Mouse (Mus musculus): ENCODE data around the gene Hoxa1. TPM values are rescaled to one million over a fixed set of nuclear protein-coding genes. Genes with fewer than 3 reads are reported as not detected.

Hoxa1 gene
- polyA plus RNA-seq, 1 experiment from 2014 or later, result 0.31 TPM

GRCm38 (mm10) chr6:52118903-52119635, 39.0 kb downstream of the Hoxa1 start:
- 38% methylated on average over 6 of the region's 6 CpGs for WGBS (ENCODE audit: insufficient replicate concordance)

DNA sequence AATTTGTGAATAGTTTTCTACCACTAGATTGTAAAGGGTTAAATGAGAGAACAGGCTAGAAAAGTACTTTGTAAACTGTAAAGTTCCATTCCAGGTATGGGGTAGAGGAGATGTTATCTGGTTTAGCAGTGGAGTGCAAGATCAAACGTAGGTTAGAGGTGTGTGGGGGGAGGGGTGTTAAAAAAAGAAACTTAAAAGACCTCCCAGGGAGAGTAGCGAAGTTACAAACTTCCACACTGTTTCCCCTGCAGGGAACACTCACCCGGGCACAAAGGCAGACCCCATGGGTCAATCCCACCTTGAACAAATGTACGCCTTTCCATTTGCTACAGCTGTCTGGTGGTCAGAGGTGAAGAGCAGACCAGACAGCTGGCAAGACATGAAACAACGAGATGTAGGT, 42.2 kb downstream of the Hoxa1 start:
- H3K4me2 ChIP-seq, result no peak overlapping the region
- H3K27me3 ChIP-seq, result 0 out of 2 replicates have a peak, but pooled peaks cover 6% of the 10 kb centered on the region
- H3K9me3 ChIP-seq (replicated peaks), result no peaks in the 10 kb centered on the region
- no peak overlapping the region for H3K4me3 ChIP-seq (replicated peaks)
- no peaks in the 10 kb centered on the region for H3K4me1 ChIP-seq (replicated peaks)
- ATAC-seq (ENCODE audit: insufficient read depth), result no peak
- no peak overlapping the region for H3K27ac ChIP-seq (replicated peaks)
- 22% methylated on average over 5 of the region's 5 CpGs for WGBS (ENCODE audit: insufficient replicate concordance)
- no peak overlapping the region for H3K9ac ChIP-seq
- H3K36me3 ChIP-seq (replicated peaks), result no peaks in the 10 kb centered on the region

More at GRCm38 (mm10) chr6:52118903-52119635, 39.0 kb downstream of the Hoxa1 start:
- peaks cover 11% of the 10 kb centered on the region; the same call in 1 of the 2 replicates for H3K27me3 ChIP-seq
- no peak overlapping the region for H3K4me3 ChIP-seq (replicated peaks)
- no peak overlapping the region for H3K4me2 ChIP-seq
- no peak overlapping the region for H3K9ac ChIP-seq
- no peak overlapping the region for H3K27ac ChIP-seq (replicated peaks)
- no peak for ATAC-seq (ENCODE audit: insufficient read depth)
- H3K4me1 ChIP-seq (replicated peaks), result no peaks in the 10 kb centered on the region
- no peaks in the 10 kb centered on the region for H3K36me3 ChIP-seq (replicated peaks)
- H3K9me3 ChIP-seq (replicated peaks), result no peaks in the 10 kb centered on the region

GRCm38 (mm10) chr6:52111846-52112245, 46.3 kb downstream of the Hoxa1 start:
- Histone ChIP-seq H3K27me3 (0 out of 2 replicates have a peak, but pooled peaks cover 6% of the 10 kb centered on the region), H3K4me3 (replicated peaks) (no peak overlapping the region), H3K27ac (replicated peaks) (no peak overlapping the region), H3K9ac (no peak overlapping the region), H3K9me3 (replicated peaks) (no peaks in the 10 kb centered on the region), H3K4me1 (replicated peaks) (no peaks in the 10 kb centered on the region), H3K4me2 (no peak overlapping the region), H3K36me3 (replicated peaks) (no peaks in the 10 kb centered on the region)
- ATAC-seq (ENCODE audit: insufficient read depth), result no peak
- WGBS (ENCODE audit: insufficient replicate concordance), result 66% methylated on average over 4 of the region's 4 CpGs

- H3K9me3 ChIP-seq (replicated peaks), result no peaks in the 10 kb centered on the region
- no peaks in the 10 kb centered on the region for H3K36me3 ChIP-seq (replicated peaks)
- H3K27me3 ChIP-seq, result peaks cover 4% of the 10 kb centered on the region; the same call in 1 of the 2 replicates
- no peak for ATAC-seq (ENCODE audit: insufficient read depth)
- no peak overlapping the region for H3K4me3 ChIP-seq (replicated peaks)
- no peak overlapping the region for H3K4me2 ChIP-seq
- H3K4me1 ChIP-seq (replicated peaks), result no peaks in the 10 kb centered on the region
- H3K9ac ChIP-seq, result no peak overlapping the region
- WGBS (ENCODE audit: insufficient replicate concordance), result 66% methylated on average over 3 of the region's 3 CpGs
- H3K27ac ChIP-seq (replicated peaks), result no peak overlapping the region
Observed at GRCm38 (mm10) chr6:52107400-52107799, 50.7 kb downstream of the Hoxa1 start.

DNA sequence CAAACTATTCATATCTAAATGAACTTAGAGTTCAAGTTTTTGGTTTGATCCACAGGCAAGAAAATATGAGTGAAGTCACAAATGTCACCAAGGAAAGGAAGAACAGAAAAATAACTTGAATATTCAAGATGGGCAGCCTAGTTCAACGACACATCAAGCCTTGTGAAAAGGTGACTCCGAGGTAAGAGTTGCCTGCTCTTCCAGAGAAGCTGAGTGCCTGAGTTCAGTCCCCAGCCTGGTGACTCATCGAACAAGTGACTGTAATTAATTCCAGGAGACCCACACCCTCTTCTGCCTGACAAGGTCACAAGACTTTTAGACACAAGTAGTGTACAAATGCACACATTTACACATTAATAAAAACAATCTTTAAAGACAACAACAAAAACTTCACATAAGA, 51.4 kb downstream of the Hoxa1 start:
- no peaks in the 10 kb centered on the region for H3K4me1 ChIP-seq (replicated peaks)
- H3K4me2 ChIP-seq, result no peak overlapping the region
- no peaks in the 10 kb centered on the region for H3K36me3 ChIP-seq (replicated peaks)
- H3K9me3 ChIP-seq (replicated peaks), result no peaks in the 10 kb centered on the region
- no peak overlapping the region for H3K27ac ChIP-seq (replicated peaks)
- WGBS (ENCODE audit: insufficient replicate concordance), result 43% methylated on average over 3 of the region's 3 CpGs
- H3K27me3 ChIP-seq, result peaks cover 4% of the 10 kb centered on the region; the same call in 1 of the 2 replicates
- no peak overlapping the region for H3K9ac ChIP-seq
- H3K4me3 ChIP-seq (replicated peaks), result no peak overlapping the region
- ATAC-seq (ENCODE audit: insufficient read depth), result no peak

GRCm38 (mm10) chr6:52106178-52106577, 51.9 kb downstream of the Hoxa1 start:
- Histone ChIP-seq H3K4me1 (replicated peaks) (no peaks in the 10 kb centered on the region), H3K27me3 (peaks cover 4% of the 10 kb centered on the region; the same call in 1 of the 2 replicates), H3K36me3 (replicated peaks) (no peaks in the 10 kb centered on the region), H3K4me3 (replicated peaks) (no peak overlapping the region), H3K27ac (replicated peaks) (no peak overlapping the region), H3K9ac (no peak overlapping the region), H3K9me3 (replicated peaks) (no peaks in the 10 kb centered on the region), H3K4me2 (no peak overlapping the region)
- WGBS (ENCODE audit: insufficient replicate concordance), result 55% methylated on average over 3 of the region's 3 CpGs
- ATAC-seq (ENCODE audit: insufficient read depth), result no peak

Other genes starting within 250 kb of the Hoxa1 start
- gene Skap2, start 145.8 kb downstream of the Hoxa1 start, polyA plus RNA-seq (2015; fragmentation: Nextera tagmentation; extraction: Ambion mirVana), result 16.6 and 19.1 TPM in 2 replicates
- gene Hoxa2, start 6.5 kb upstream of the Hoxa1 start, polyA plus RNA-seq (2015; fragmentation: Nextera tagmentation; extraction: Ambion mirVana), result 0.29 and 0.37 TPM in 2 replicates
- 0.05 TPM in 2 replicates for gene 5730596B20Rik, start 19.2 kb upstream of the Hoxa1 start, polyA plus RNA-seq (2015; fragmentation: Nextera tagmentation; extraction: Ambion mirVana)
- 0.07 and 0.21 TPM in 2 replicates for gene Hoxa4, start 33.4 kb upstream of the Hoxa1 start, polyA plus RNA-seq (2015; fragmentation: Nextera tagmentation; extraction: Ambion mirVana)
- 0.41 and 0.74 TPM in 2 replicates for gene Hoxa5, start 46.3 kb upstream of the Hoxa1 start, polyA plus RNA-seq (2015; fragmentation: Nextera tagmentation; extraction: Ambion mirVana)
- not detected in 2 replicates for gene Hoxa6, start 50.4 kb upstream of the Hoxa1 start, polyA plus RNA-seq (2015; fragmentation: Nextera tagmentation; extraction: Ambion mirVana)
- 0.18 and 0.20 TPM in 2 replicates for gene Hoxa3, start 55.0 kb upstream of the Hoxa1 start, polyA plus RNA-seq (2015; fragmentation: Nextera tagmentation; extraction: Ambion mirVana)
- not detected in 2 replicates for gene Gm28308, start 55.0 kb upstream of the Hoxa1 start, polyA plus RNA-seq (2015; fragmentation: Nextera tagmentation; extraction: Ambion mirVana)
- gene Hoxa7, start 63.5 kb upstream of the Hoxa1 start, polyA plus RNA-seq (2015; fragmentation: Nextera tagmentation; extraction: Ambion mirVana), result 0.23 and 0.37 TPM in 2 replicates
- gene Hoxa9, start 72.8 kb upstream of the Hoxa1 start, polyA plus RNA-seq (2015; fragmentation: Nextera tagmentation; extraction: Ambion mirVana), result 0.23 and 0.43 TPM in 2 replicates
- gene Hoxa10, start 82.5 kb upstream of the Hoxa1 start, polyA plus RNA-seq (2015; fragmentation: Nextera tagmentation; extraction: Ambion mirVana), result 0.07 and 0.08 TPM in 2 replicates
- gene Hoxa11, start 87.5 kb upstream of the Hoxa1 start, polyA plus RNA-seq (2015; fragmentation: Nextera tagmentation; extraction: Ambion mirVana), result not detected in 2 replicates
- gene Hoxa13, start 102.6 kb upstream of the Hoxa1 start, polyA plus RNA-seq (2015; fragmentation: Nextera tagmentation; extraction: Ambion mirVana), result not detected in 2 replicates
- gene Evx1, start 155.2 kb upstream of the Hoxa1 start, polyA plus RNA-seq (2015; fragmentation: Nextera tagmentation; extraction: Ambion mirVana), result not detected in 2 replicates

Measured in liver, embryonic 15.5 days (tissue).